Mouse (Mus musculus): ENCODE measurements around the gene BC037034. TPM values are rescaled to one million over a fixed set of nuclear protein-coding genes. Genes with fewer than 3 reads are reported as not detected.

Gene BC037034
- polyA plus RNA-seq, 1 experiment from 2014 or later, result 3.1 TPM

DNA sequence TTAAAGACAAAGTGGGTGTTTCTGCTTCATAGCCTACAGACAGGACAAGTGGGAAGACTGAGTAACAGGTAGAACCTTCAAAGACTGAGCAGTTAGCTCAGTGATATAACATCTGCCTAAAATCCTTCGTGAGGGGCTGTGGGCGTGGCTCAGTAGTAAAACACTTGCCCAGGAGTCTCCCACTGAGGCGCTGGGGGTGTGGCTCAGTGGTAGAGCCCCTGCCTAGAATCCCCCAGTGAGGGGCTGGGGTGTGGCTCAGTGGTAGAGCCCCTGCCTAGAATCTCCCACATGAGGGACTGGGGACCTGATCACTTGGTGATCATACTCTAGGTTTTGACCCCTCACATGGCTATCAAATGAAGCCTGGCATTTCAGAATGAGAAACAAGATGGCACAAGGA is 5.8 kb downstream of the BC037034 start:
- Histone ChIP-seq H3K27ac (ENCODE audit: low read length) (no peak overlapping the region), H3K4me3 (ENCODE audit: low read depth, low read length) (no peak overlapping the region), H3K27me3 (ENCODE audit: control insufficient read depth, insufficient read depth, low read depth, low read length) (no peaks in the 10 kb centered on the region), H3K4me1 (ENCODE audit: control insufficient read depth, low read depth, low read length) (peaks cover 55% of the 10 kb centered on the region), H3K9ac (ENCODE audit: low read depth, low read length) (no peak overlapping the region), H3K4me2 (ENCODE audit: low read depth, low read length) (no peak overlapping the region), H3K9me3 (replicated peaks; ENCODE audit: control insufficient read depth, low read length) (no peaks in the 10 kb centered on the region), H3K36me3 (ENCODE audit: control insufficient read depth, insufficient read depth) (peaks cover 5% of the 10 kb centered on the region)
- no peak for ATAC-seq (ENCODE audit: low read depth)
- WGBS (ENCODE audit: insufficient replicate concordance), result 41% methylated on average over 3 of the region's 3 CpGs

DNA sequence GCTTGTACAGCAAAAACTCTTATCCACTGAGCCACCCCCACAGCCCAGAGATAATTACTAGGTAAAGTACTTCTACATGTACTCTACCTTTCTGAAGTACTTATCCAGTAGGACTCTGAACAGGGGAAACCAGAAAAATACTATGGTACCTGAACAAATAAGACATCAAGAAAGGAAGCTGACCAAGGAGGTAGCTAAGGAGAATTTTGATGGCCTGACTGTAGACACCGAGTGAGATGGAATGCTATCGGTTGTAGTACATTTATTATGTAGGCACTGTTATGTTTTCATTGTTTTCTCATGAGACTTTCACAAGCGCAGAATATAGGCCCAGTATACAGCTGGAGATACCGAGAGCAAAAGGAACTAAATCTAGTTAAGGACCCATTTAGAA is 6.3 kb downstream of the BC037034 start:
- H3K9ac ChIP-seq (ENCODE audit: low read depth, low read length), result no peak overlapping the region
- H3K27ac ChIP-seq (ENCODE audit: low read length), result peak overlapping the region; percentile 73
- no peaks in the 10 kb centered on the region for H3K27me3 ChIP-seq (ENCODE audit: control insufficient read depth, insufficient read depth, low read depth, low read length)
- H3K4me2 ChIP-seq (ENCODE audit: low read depth, low read length), result no peak overlapping the region
- H3K4me1 ChIP-seq (ENCODE audit: control insufficient read depth, low read depth, low read length), result peaks cover 50% of the 10 kb centered on the region
- peaks cover 5% of the 10 kb centered on the region for H3K36me3 ChIP-seq (ENCODE audit: control insufficient read depth, insufficient read depth)
- ATAC-seq (ENCODE audit: low read depth), result no peak
- H3K9me3 ChIP-seq (replicated peaks; ENCODE audit: control insufficient read depth, low read length), result no peaks in the 10 kb centered on the region
- 68% methylated on average over 4 of the region's 4 CpGs for WGBS (ENCODE audit: insufficient replicate concordance)
- H3K4me3 ChIP-seq (ENCODE audit: low read depth, low read length), result no peak overlapping the region

GRCm38 (mm10) chr5:138256966-138257584 is 6.8 kb downstream of the BC037034 start:
- Histone ChIP-seq H3K9me3 (replicated peaks; ENCODE audit: control insufficient read depth, low read length) (no peaks in the 10 kb centered on the region), H3K4me2 (ENCODE audit: low read depth, low read length) (no peak overlapping the region), H3K4me1 (ENCODE audit: control insufficient read depth, low read depth, low read length) (peaks cover 45% of the 10 kb centered on the region), H3K9ac (ENCODE audit: low read depth, low read length) (no peak overlapping the region), H3K27ac (ENCODE audit: low read length) (peak overlapping the region; percentile 82), H3K4me3 (ENCODE audit: low read depth, low read length) (peak overlapping the region; percentile 88), H3K36me3 (ENCODE audit: control insufficient read depth, insufficient read depth) (peaks cover 5% of the 10 kb centered on the region), H3K27me3 (ENCODE audit: control insufficient read depth, insufficient read depth, low read depth, low read length) (no peaks in the 10 kb centered on the region)
- ATAC-seq (ENCODE audit: low read depth), result no peak
- 32% methylated on average over 10 of the region's 10 CpGs for WGBS (ENCODE audit: insufficient replicate concordance)

DNA sequence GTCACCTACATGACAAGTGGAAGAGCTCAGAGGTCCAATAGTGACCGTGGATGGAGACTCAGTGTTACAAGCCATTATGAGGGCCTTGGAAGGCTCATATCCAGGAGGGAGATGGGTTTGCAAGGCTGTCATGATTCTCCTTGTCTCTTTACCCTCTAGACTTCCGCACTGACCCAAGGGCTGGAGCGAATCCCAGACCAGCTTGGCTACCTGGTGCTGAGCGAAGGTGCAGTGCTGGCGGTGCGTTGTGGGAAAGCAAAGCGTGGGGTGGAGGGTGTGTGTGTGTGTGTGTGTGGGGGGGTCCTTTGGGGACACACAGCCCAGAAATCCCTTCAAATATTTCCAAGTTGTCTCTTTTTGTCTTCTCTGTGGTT is 7.8 kb downstream of the BC037034 start:
- Histone ChIP-seq H3K4me3 (ENCODE audit: low read depth, low read length) (peak overlapping the region; percentile 88), H3K4me1 (ENCODE audit: control insufficient read depth, low read depth, low read length) (peaks cover 36% of the 10 kb centered on the region), H3K27me3 (ENCODE audit: control insufficient read depth, insufficient read depth, low read depth, low read length) (no peaks in the 10 kb centered on the region), H3K9ac (ENCODE audit: low read depth, low read length) (peak overlapping the region; percentile 80), H3K9me3 (replicated peaks; ENCODE audit: control insufficient read depth, low read length) (no peaks in the 10 kb centered on the region), H3K27ac (ENCODE audit: low read length) (peak overlapping the region; percentile 82), H3K36me3 (ENCODE audit: control insufficient read depth, insufficient read depth) (peaks cover 2% of the 10 kb centered on the region; the same call in 1 of the 2 replicates), H3K4me2 (ENCODE audit: low read depth, low read length) (peak overlapping the region; percentile 92)
- WGBS (ENCODE audit: insufficient replicate concordance), result 5% methylated on average over 7 of the region's 7 CpGs
- no peak for ATAC-seq (ENCODE audit: low read depth)

DNA sequence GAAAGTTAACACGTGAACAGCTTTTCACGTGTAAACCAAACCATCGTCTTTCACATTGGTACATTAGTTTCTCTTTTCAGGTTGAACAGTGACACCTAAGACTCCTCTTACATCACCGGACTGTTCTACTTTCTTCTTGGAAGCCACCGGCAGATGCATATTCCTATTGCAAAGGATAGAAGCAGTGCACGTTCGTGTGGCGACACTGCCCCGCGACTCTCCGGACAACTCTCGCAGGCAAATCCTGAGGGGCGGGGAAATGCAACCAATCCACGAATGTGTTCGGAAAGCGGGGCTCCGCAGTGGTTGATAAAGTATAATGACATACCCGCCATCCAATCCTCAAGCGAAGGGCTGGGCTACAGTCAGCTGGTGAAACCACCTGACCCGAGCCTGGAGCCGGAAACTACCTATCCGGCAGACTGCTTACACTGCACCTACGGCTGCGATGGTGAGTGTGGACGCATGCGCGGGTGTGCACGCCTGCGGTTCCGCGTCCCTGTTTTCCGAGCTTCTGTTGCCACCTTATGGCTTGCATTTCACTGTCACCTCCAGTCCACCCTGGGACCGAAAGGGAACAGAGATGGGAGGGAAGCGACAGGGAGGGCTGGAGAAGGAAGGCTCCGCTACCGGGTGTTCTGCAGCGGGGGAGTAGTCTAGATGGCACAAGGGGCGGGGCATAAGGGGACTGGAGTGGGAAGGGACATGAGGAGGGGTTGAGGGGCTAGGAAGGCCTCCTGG is 8.3 kb downstream of the BC037034 start, which contains the start of gene Lamtor4:
Gene Lamtor4 (plus strand): TSS at position 130 of the 741 bp plus-strand sequence.
- Histone ChIP-seq H3K4me3 (ENCODE audit: low read depth, low read length) (peak within 1 kb of the TSS; percentile 88), H3K4me1 (ENCODE audit: control insufficient read depth, low read depth, low read length) (peaks cover 31% of the 10 kb centered on the region), H3K4me2 (ENCODE audit: low read depth, low read length) (peak within 1 kb of the TSS; percentile 92), H3K27ac (ENCODE audit: low read length) (peak within 1 kb of the TSS; percentile 82), H3K9me3 (replicated peaks; ENCODE audit: control insufficient read depth, low read length) (no peaks in the 10 kb centered on the region), H3K27me3 (ENCODE audit: control insufficient read depth, insufficient read depth, low read depth, low read length) (no peaks in the 10 kb centered on the region), H3K9ac (ENCODE audit: low read depth, low read length) (peak within 1 kb of the TSS; percentile 80), H3K36me3 (ENCODE audit: control insufficient read depth, insufficient read depth) (peaks cover 2% of the 10 kb centered on the region; the same call in 1 of the 2 replicates)
- ATAC-seq (ENCODE audit: low read depth), result peak; percentile 99
- under 1% methylated on average over 38 of the region's 38 CpGs for WGBS (ENCODE audit: insufficient replicate concordance)

DNA sequence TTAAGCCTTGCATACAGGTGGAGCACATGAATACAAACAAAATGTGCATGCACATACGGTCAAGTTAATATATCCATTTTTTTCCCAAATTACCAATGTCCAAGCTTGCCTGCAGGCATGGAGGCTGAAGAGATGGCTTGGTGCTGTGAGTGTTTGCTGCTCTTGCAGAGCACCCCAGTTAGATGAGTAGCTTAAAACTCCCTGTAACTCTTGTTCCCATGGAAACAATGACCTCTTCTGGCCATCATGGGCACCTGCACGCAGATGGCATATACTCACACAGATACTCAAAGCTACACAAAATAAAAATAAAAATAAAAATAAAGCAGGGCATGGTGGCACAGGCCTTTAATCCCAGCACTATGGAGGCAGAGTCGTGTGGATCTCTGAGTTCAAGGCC is 10.8 kb downstream of the BC037034 start:
- Histone ChIP-seq H3K27ac (ENCODE audit: low read length) (no peak overlapping the region), H3K9ac (ENCODE audit: low read depth, low read length) (no peak overlapping the region)
- 76% methylated on average over 3 of the region's 3 CpGs for WGBS (ENCODE audit: insufficient replicate concordance)

DNA sequence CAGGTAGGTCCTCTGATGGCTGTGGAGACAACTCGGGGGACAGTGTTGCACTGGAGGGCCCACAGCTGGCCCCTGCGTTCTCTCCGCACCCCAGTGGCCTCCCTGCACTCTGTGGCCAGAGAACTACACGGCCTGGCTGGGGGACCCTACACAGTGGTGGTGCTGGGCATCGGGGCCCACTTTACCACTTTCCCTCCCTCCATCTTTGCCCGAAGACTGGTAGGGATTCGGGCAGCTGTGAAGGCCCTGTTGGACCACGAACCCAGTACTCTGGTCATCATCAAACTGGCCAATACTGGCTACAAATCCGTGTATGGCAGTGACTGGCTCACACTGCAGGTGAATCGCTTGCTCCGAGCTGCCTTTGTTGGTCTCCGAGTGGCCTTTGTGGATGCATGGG is 12.7 kb downstream of the BC037034 start:
- ATAC-seq (ENCODE audit: low read depth), result no peak
- 76% methylated on average over 12 of the region's 12 CpGs for WGBS (ENCODE audit: insufficient replicate concordance)
- H3K27me3 ChIP-seq (ENCODE audit: control insufficient read depth, insufficient read depth, low read depth, low read length), result no peaks in the 10 kb centered on the region
- H3K27ac ChIP-seq (ENCODE audit: low read length), result no peak overlapping the region
- no peak overlapping the region for H3K9ac ChIP-seq (ENCODE audit: low read depth, low read length)
- H3K4me1 ChIP-seq (ENCODE audit: control insufficient read depth, low read depth, low read length), result peaks cover 7% of the 10 kb centered on the region
- no peaks in the 10 kb centered on the region for H3K36me3 ChIP-seq (ENCODE audit: control insufficient read depth, insufficient read depth)
- H3K4me3 ChIP-seq (ENCODE audit: low read depth, low read length), result no peak overlapping the region
- H3K4me2 ChIP-seq (ENCODE audit: low read depth, low read length), result no peak overlapping the region
- H3K9me3 ChIP-seq (replicated peaks; ENCODE audit: control insufficient read depth, low read length), result no peaks in the 10 kb centered on the region

More for the DNA sequence above, 10.8 kb downstream of the BC037034 start:
- ATAC-seq (ENCODE audit: low read depth), result no peak
- Histone ChIP-seq H3K9me3 (replicated peaks; ENCODE audit: control insufficient read depth, low read length) (no peaks in the 10 kb centered on the region), H3K4me1 (ENCODE audit: control insufficient read depth, low read depth, low read length) (peaks cover 19% of the 10 kb centered on the region), H3K36me3 (ENCODE audit: control insufficient read depth, insufficient read depth) (no peaks in the 10 kb centered on the region), H3K4me2 (ENCODE audit: low read depth, low read length) (no peak overlapping the region), H3K27me3 (ENCODE audit: control insufficient read depth, insufficient read depth, low read depth, low read length) (no peaks in the 10 kb centered on the region), H3K4me3 (ENCODE audit: low read depth, low read length) (no peak overlapping the region)

- ATAC-seq (ENCODE audit: low read depth), result no peak
- Histone ChIP-seq H3K27ac (ENCODE audit: low read length) (no peak overlapping the region), H3K27me3 (ENCODE audit: control insufficient read depth, insufficient read depth, low read depth, low read length) (no peaks in the 10 kb centered on the region), H3K4me3 (ENCODE audit: low read depth, low read length) (no peak overlapping the region), H3K36me3 (ENCODE audit: control insufficient read depth, insufficient read depth) (no peaks in the 10 kb centered on the region), H3K9ac (ENCODE audit: low read depth, low read length) (no peak overlapping the region), H3K4me2 (ENCODE audit: low read depth, low read length) (no peak overlapping the region), H3K9me3 (replicated peaks; ENCODE audit: control insufficient read depth, low read length) (no peaks in the 10 kb centered on the region), H3K4me1 (ENCODE audit: control insufficient read depth, low read depth, low read length) (no peaks in the 10 kb centered on the region)
- WGBS (ENCODE audit: insufficient replicate concordance), result 11% methylated on average over 2 of the region's 2 CpGs
Observed at GRCm38 (mm10) chr5:138241511-138241910, 22.3 kb downstream of the BC037034 start.

GRCm38 (mm10) chr5:138234224-138234623 is 29.6 kb downstream of the BC037034 start:
- Histone ChIP-seq H3K9me3 (replicated peaks; ENCODE audit: control insufficient read depth, low read length) (no peaks in the 10 kb centered on the region), H3K4me2 (ENCODE audit: low read depth, low read length) (no peak overlapping the region), H3K36me3 (ENCODE audit: control insufficient read depth, insufficient read depth) (no peaks in the 10 kb centered on the region), H3K4me1 (ENCODE audit: control insufficient read depth, low read depth, low read length) (no peaks in the 10 kb centered on the region), H3K27ac (ENCODE audit: low read length) (no peak overlapping the region), H3K27me3 (ENCODE audit: control insufficient read depth, insufficient read depth, low read depth, low read length) (no peaks in the 10 kb centered on the region), H3K9ac (ENCODE audit: low read depth, low read length) (no peak overlapping the region), H3K4me3 (ENCODE audit: low read depth, low read length) (no peak overlapping the region)
- peak; percentile 53 for ATAC-seq (ENCODE audit: low read depth)
